Mouse (Mus musculus) embryonic facial prominence, embryonic 11.5 days (tissue): Measurements from ENCODE around the gene Mdc1. TPM values are rescaled to one million over a fixed set of nuclear protein-coding genes. Genes with fewer than 3 reads are reported as not detected.

Experiments used
- ATAC-seq: fragments of 200-750 bp; cut with Nextera tagmentation; replicated peaks from 2 replicates; pipeline ENCODE4 v1.8.0; 2017; ENCODE audit warnings: low read depth; ENCODE audit not compliant: insufficient number of reproducible peaks, low FRiP score, low TSS enrichment
- DNase-seq: peaks from one replicate; pipeline ENCODE4 v3.0.0-alpha.2; 2015; ENCODE audit warnings: low spot score
- H3K27ac ChIP-seq: fragments of 300-500 bp; sonication (generic); replicated peaks from 2 replicates; pipeline ENCODE4 v1.5.1; 2014; ENCODE audit warnings: mild to moderate bottlenecking, low read depth, low read length, control low read depth
- H3K27me3 ChIP-seq: fragments of 300-500 bp; sonication (generic); 2 replicates; pipeline ENCODE4 v1.6.1; 2014; ENCODE audit warnings: mild to moderate bottlenecking, low read length, moderate library complexity, mixed read lengths; ENCODE audit not compliant: control insufficient read depth, insufficient read depth
- H3K36me3 ChIP-seq: fragments of 300-500 bp; sonication (generic); replicated peaks from 2 replicates; pipeline ENCODE4 v1.6.1; 2014; ENCODE audit warnings: low read depth, mild to moderate bottlenecking, low read length, moderate library complexity, mixed read lengths; ENCODE audit not compliant: control insufficient read depth, insufficient read depth
- H3K4me1 ChIP-seq: fragments of 300-500 bp; sonication (generic); 2 replicates; pipeline ENCODE4 v1.6.1; 2014; ENCODE audit warnings: low read length, mixed read lengths; ENCODE audit not compliant: control insufficient read depth, insufficient read depth
- H3K4me2 ChIP-seq: fragments of 300-500 bp; sonication (generic); 2 replicates; pipeline ENCODE4 v1.6.1; 2014; ENCODE audit warnings: low read depth, mild to moderate bottlenecking, control low read depth, low read length, moderate library complexity
- H3K4me3 ChIP-seq: fragments of 300-500 bp; sonication (generic); 2 replicates; pipeline ENCODE4 v1.5.1; 2014; ENCODE audit warnings: low read depth, low read length, control low read depth
- H3K9ac ChIP-seq: fragments of 300-500 bp; sonication (generic); replicated peaks from 2 replicates; pipeline ENCODE4 v1.6.1; 2014; ENCODE audit warnings: mild to moderate bottlenecking, control low read depth, low read length
- H3K9me3 ChIP-seq: fragments of 300-500 bp; sonication (generic); replicated peaks from 2 replicates; pipeline ENCODE4 v1.6.1; 2016; ENCODE audit warnings: mild to moderate bottlenecking, low read length, inconsistent platforms, mixed read lengths; ENCODE audit not compliant: control insufficient read depth
- WGBS: fragments of 180-500 bp; shearing (Covaris S2); extraction: QIAGEN DNeasy Blood & Tissue Kit; methylation state at CpG from one replicate; pipeline ENCODE4 v1.1.7; 2014; 5-methylcytosine and 5-hydroxymethylcytosine counted together
- microRNA-seq: library from miRNA; unstranded; fragments of <30 nt; microRNA quantifications from one replicate; pipeline ENCODE4, GENCODE M21; 2016; ENCODE audit warnings: borderline number of aligned reads
- polyA plus RNA-seq: library from polyadenylated mRNA; unstranded; fragments of >200 nt; fragmentation: Nextera tagmentation; extraction: Ambion mirVana; gene quantifications from 2 replicates; pipeline ENCODE4 v1.2.1, GENCODE M21; 2014

Gene Mdc1
- polyA plus RNA-seq, 1 experiment from 2014 or later, result 23.4 TPM

DNA sequence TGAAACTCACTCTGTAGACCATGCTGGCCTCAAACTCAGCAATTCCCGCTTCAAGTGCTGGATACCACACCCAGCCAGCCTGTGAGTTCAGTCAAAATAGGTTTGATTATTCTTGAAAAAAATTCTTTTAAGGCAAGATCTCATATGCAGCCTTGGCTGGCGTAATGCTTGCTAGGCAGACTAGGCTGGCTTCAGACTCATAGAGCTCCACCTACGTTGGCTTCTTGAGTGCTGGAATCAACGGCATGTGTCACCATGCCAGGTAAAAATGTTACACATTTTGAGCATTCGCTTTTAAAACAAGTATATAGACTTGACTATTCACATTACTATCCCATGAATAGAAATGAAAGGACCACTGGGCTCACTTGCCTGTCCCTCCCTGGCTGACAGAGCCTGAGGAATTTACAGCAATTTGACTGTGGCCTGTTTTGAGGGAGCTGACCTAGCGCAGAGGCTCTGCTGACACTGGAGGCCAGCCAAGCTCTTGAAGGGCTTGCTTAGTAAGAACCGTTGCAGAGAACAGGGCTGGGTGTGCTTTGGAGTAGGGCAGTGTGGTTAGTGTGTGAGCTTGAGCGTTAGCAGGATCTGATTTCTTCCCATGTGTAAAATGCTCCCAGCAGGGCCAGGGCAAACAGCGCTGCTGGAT lies 62.2 kb downstream of the Mdc1 start:
- ATAC-seq (no peak), DNase-seq (no peak)
- 92% methylated on average over 9 of the region's 9 CpGs for WGBS
- no peak overlapping the region for H3K4me2 ChIP-seq
- peaks cover 2% of the 10 kb centered on the region for H3K36me3 ChIP-seq
- H3K27me3 ChIP-seq, result no peaks in the 10 kb centered on the region
- no peaks in the 10 kb centered on the region for H3K4me1 ChIP-seq
- no peaks in the 10 kb centered on the region for H3K9me3 ChIP-seq
- H3K9ac ChIP-seq, result no peak overlapping the region
- H3K27ac ChIP-seq, result no peak overlapping the region
- no peak overlapping the region for H3K4me3 ChIP-seq

DNA sequence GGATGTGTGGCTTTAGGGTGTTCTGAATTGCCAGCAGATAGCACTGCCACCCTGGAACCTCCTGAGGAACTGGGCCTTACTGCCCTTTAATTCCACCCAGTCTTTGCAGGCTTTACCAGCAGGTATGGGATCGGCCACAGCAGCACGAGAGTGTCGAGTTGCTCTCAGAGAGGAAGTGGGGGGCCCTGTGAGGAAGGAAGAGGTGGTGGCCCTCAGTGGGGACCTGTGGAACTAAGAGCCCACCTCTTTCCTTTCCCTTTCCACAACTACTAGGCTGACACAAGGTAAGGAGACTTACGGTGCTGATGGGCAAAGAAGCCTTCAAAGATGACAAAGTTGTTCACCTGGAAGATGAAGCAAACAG lies 62.7 kb downstream of the Mdc1 start:
- no peak for ATAC-seq
- Histone ChIP-seq H3K27ac (no peak overlapping the region), H3K4me2 (no peak overlapping the region), H3K9me3 (no peaks in the 10 kb centered on the region), H3K36me3 (peaks cover 2% of the 10 kb centered on the region), H3K9ac (no peak overlapping the region), H3K4me3 (no peak overlapping the region), H3K4me1 (no peaks in the 10 kb centered on the region; the same call in 1 of the 2 replicates), H3K27me3 (no peaks in the 10 kb centered on the region)
- no peak for DNase-seq
- WGBS, result 77% methylated on average over 4 of the region's 4 CpGs

DNA sequence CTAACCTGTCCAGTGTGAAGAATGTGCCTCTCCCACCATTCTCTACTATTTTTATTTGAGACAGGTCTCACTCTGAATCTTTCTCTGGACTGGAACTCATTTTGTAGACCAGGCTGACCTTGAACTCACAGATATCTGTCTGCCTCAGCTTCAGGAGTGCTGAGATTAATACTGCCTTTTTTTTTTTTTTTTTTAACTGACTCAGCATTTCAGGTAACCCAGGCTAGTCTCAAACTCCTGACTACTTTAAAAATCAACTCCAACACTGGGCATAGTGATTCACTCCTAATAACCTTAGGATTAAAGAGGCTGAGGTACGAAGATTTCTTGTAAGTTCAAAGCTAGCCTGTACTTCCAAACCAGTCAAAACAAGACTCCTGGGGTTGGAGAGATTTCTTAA lies 64.3 kb downstream of the Mdc1 start:
- Histone ChIP-seq H3K27ac (no peak overlapping the region), H3K9me3 (no peaks in the 10 kb centered on the region), H3K4me3 (no peak overlapping the region), H3K27me3 (no peaks in the 10 kb centered on the region), H3K4me1 (no peaks in the 10 kb centered on the region; the same call in 1 of the 2 replicates), H3K9ac (no peak overlapping the region), H3K4me2 (no peak overlapping the region), H3K36me3 (no peaks in the 10 kb centered on the region; the same call in none of the 2 replicates)
- 98% methylated on average over 1 of the region's 1 CpGs for WGBS
- DNase-seq, result no peak
- ATAC-seq, result no peak

DNA sequence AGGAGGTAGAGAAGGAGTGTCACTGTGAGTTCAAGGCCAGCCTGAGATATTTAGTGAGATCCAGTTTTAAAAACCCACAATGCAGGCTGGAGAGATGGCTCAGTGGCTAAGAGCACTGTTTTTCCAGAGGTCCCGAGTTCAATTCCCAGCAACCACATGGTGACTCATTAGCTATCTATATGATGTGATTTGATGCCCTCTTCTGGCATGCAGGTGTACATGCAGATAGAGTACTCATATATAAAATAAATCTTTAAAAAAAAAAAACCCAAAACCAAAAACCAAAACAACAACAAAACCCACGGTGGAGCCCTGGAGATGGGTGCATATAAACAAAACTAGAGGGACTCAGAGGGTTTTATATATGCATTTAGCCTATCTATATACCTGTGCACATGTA lies 66.3 kb downstream of the Mdc1 start:
- 83% methylated on average over 2 of the region's 2 CpGs for WGBS
- no peak overlapping the region for H3K9ac ChIP-seq
- no peaks in the 10 kb centered on the region; the same call in none of the 2 replicates for H3K36me3 ChIP-seq
- H3K27ac ChIP-seq, result no peak overlapping the region
- no peak overlapping the region for H3K4me2 ChIP-seq
- H3K9me3 ChIP-seq, result no peaks in the 10 kb centered on the region
- no peak for ATAC-seq
- no peak for DNase-seq
- H3K4me3 ChIP-seq, result no peak overlapping the region
- no peaks in the 10 kb centered on the region; the same call in 1 of the 2 replicates for H3K4me1 ChIP-seq
- no peaks in the 10 kb centered on the region for H3K27me3 ChIP-seq

Small RNAs within 50 kb of the gene (microRNA-seq; reads per million reads assigned to microRNA genes)
- 1.9 reads per million for gene Gm28033

Other genes with a start within 250 kb of the Mdc1 start
- not detected in 2 replicates for gene Sfta2, start 240.0 kb upstream of the Mdc1 start, polyA plus RNA-seq
- gene Gm9573, start 214.9 kb upstream of the Mdc1 start, polyA plus RNA-seq, result not detected in 2 replicates
- 0.13 and 0.28 TPM in 2 replicates for gene Mucl3, start 197.8 kb upstream of the Mdc1 start, polyA plus RNA-seq
- gene Vars2, start 173.9 kb upstream of the Mdc1 start, polyA plus RNA-seq, result 9.1 and 10.4 TPM in 2 replicates
- gene Gtf2h4, start 167.8 kb upstream of the Mdc1 start, polyA plus RNA-seq, result 43.3 and 53.4 TPM in 2 replicates
- gene Ddr1, start 136.9 kb upstream of the Mdc1 start, polyA plus RNA-seq, result 20.4 and 24.6 TPM in 2 replicates
- 2.7 and 3.4 TPM in 2 replicates for gene Ier3, start 19.8 kb upstream of the Mdc1 start, polyA plus RNA-seq
- gene Flot1, start 18.3 kb upstream of the Mdc1 start, polyA plus RNA-seq, result 46.7 and 53.8 TPM in 2 replicates
- gene Tubb5, start 3.2 kb upstream of the Mdc1 start, polyA plus RNA-seq, result 1,420 and 1,481 TPM in 2 replicates
- 48.8 and 53.2 TPM in 2 replicates for gene Nrm, start 19.8 kb downstream of the Mdc1 start, polyA plus RNA-seq
- 24.1 and 24.6 TPM in 2 replicates for gene Ppp1r18, start 24.1 kb downstream of the Mdc1 start, polyA plus RNA-seq
- gene Dhx16, start 38.3 kb downstream of the Mdc1 start, polyA plus RNA-seq, result 38.6 and 47.2 TPM in 2 replicates
- 21.2 and 25.6 TPM in 2 replicates for gene 2310061I04Rik, start 55.9 kb downstream of the Mdc1 start, polyA plus RNA-seq
- 101 and 108 TPM in 2 replicates for gene Atat1, start 68.6 kb downstream of the Mdc1 start, polyA plus RNA-seq
- 69.5 and 72.0 TPM in 2 replicates for gene Mrps18b, start 74.9 kb downstream of the Mdc1 start, polyA plus RNA-seq
- gene Ppp1r10, start 74.9 kb downstream of the Mdc1 start, polyA plus RNA-seq, result 38.1 and 38.2 TPM in 2 replicates
- gene Abcf1, start 128.2 kb downstream of the Mdc1 start, polyA plus RNA-seq, result 96.7 and 112 TPM in 2 replicates
- gene Gnl1, start 138.3 kb downstream of the Mdc1 start, polyA plus RNA-seq, result 31.3 and 32.3 TPM in 2 replicates
- 37.7 and 38.2 TPM in 2 replicates for gene Prr3, start 138.7 kb downstream of the Mdc1 start, polyA plus RNA-seq
- gene H2-T24, start 179.0 kb downstream of the Mdc1 start, polyA plus RNA-seq, result 2.2 and 2.4 TPM in 2 replicates
- 3.7 and 3.9 TPM in 2 replicates for gene H2-T23, start 191.3 kb downstream of the Mdc1 start, polyA plus RNA-seq
- 12.7 and 13.2 TPM in 2 replicates for gene H2-T22, start 201.2 kb downstream of the Mdc1 start, polyA plus RNA-seq
- not detected in 2 replicates for gene Gm6034, start 201.4 kb downstream of the Mdc1 start, polyA plus RNA-seq
- 0.20 TPM in 1 of 2 replicates, not detected in the other for gene Gm11127, start 216.9 kb downstream of the Mdc1 start, polyA plus RNA-seq